Mouse (Mus musculus) leukemia stem cell, adult 10-12 weeks (primary cell): Measurements from ENCODE around the gene Klc2. TPM values are rescaled to one million over a fixed set of nuclear protein-coding genes. Genes with fewer than 3 reads are reported as not detected.

Source experiments
- polyA plus RNA-seq: library from polyadenylated mRNA; stranded (reverse); fragments of >175 nt; gene quantifications from 2 replicates; pipeline ENCODE4 v1.2.3, GENCODE M21; 2012; ENCODE audit warnings: low replicate concordance

The Klc2 gene
- polyA plus RNA-seq = 18.0 and 32.6 TPM in 2 replicates

GRCm38 (mm10) chr19:5118384-5118698 lies at the start of gene Klc2:
Klc2 (minus strand) TSS chr19:5118560.

GRCm38 (mm10) chr19:5106731-5107191 lies 11.6 kb downstream of the Klc2 start, which contains the start of gene Rab1b:
Rab1b (minus strand) TSS chr19:5107072.

DNA sequence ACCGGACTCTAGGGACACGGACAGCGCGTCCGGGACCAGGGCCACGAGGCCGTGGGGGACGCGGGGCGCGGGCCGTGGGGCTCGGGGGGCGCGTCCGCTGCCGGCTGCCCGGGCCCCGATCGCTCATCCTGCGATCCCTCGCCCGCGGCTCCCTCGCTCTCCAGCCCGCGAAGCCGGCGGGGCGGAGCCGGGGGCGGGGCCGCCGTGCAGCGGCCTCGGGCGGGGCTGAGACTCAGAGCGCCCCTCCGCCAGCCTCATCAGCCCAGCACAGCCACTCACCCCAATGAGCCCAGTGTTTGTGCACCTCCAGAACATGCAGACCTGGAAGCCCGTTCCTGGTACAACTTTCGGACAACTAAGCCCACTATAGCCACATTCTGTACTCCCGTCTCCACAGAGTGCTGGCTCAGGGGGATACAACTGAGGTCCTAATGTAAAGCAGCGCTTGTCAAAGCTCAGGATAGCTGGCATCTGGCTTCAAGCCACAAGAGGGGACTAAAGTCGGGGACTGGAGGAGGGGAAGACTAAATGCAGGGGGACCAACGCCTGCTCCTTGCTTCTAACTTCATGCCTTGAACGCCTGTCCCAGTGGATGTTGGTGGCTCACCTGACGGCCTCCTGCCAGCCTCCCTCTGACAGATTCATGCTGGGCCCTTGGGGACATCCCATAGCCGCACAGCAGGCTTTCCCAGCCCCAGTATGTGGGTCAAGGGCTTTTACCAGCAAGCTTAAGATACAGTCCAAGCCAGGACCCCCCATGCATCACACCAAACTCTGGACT lies 19.8 kb downstream of the Klc2 start, which contains the start of gene Cnih2:
Gene Cnih2 (minus strand): TSS at position 159 of the 781 bp plus-strand sequence.

DNA sequence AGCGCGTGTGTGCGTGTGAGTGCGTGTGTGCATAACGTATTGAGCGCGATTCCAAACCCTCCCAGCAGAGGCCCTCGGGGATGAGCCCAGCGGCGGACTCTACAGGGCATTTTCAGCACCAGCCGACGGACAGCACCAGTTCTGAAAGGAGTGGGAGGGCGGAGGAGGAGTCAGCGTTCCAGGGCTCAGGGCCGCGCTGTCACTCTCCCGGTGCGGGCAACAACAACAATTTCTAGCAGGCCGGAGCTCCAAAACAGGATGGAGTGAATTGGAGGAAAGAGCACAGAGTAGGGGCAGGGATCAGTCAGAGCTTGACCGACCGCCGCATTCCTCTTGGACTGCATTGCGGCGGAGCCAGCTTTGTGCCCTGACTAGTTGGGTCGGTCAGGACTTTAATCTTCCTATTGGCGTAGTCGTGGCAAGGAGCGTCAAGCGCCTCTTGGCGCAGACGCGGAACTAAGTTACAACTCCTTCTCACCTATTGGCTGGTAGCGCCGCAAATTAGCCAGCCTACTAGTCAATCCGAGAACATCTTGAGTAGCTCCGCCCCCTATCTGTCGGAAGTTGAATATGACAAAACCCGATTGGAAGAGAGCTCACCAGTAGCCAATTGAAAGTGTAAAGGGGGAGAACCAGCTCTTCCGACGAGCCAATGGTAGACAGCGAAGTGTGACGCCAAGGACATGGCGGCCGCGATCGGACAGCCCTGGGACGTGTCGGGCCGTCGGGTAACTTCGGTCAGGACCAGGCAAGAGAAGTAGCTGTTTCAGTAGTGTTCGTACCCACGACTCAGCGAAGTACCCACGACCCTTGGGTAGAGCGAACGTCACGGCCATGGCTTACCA lies 30.3 kb downstream of the Klc2 start, which contains the start of gene Yif1a:
Gene Yif1a (plus strand): TSS at position 655 of the 845 bp plus-strand sequence.

DNA sequence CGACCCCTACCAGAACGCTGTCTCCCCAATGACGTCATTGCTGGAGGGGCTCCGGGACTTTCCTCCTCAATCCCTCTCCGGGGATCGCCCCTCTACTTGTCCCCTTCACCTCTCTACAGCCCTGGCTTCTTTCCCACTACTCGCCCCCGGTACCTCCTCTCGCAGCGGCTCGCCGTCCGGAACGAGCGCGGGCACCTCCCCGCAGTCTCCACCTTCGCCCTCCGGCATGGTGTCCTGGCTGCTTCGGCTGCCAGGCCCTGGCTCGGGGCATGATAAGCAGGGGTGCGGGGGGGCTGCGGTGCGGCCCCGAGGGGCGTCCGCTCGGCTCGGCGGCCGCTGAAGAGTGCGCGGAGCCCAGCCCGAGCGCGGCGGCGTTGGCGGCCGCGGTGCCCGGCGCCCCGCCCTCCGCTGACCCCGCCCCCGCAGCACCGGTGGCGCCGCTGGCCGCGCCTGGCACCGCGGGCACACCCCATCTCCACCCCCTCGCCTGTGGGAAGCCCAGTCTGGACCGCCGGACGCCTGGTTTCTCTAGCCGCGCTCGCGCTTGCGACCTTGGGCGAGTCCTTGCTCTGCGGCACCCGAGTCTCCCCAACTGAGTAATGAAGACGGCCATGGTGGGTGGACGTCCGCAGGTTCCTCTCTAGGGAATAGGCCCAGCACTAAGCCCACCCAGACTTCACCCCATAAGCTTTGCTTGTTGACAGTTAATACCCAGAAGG lies 33.1 kb downstream of the Klc2 start, which contains the start of gene Tmem151a:
Gene Tmem151a (minus strand): TSS at position 387 of the 719 bp plus-strand sequence.

DNA sequence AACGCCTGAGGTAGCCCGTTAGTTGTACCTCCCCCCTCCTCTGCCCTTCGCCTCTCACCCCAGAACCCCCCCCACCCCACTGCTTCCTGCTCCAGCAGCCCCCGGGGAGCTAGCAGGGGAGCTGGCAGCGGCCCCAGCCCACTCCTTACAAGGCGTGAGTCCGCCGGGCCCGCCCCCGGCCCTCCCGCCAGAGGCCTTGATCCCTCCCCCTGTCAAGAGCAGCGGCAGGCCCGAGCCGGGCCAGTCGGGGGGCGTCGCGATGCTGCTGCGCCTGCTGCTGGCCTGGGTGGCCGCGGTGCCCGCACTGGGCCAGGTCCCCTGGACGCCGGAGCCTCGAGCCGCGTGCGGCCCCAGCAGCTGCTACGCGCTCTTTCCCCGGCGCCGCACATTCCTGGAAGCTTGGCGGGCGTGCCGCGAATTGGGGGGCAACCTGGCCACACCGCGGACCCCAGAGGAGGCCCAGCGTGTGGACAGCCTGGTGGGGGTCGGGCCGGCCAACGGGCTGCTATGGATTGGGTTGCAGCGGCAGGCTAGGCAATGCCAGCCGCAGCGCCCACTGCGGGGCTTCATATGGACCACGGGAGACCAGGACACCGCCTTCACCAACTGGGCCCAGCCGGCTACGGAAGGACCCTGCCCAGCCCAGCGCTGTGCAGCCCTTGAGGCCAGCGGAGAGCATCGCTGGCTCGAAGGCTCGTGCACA lies 50.3 kb downstream of the Klc2 start, which contains the start of gene Cd248:
Gene Cd248 (plus strand): TSS at position 212 of the 703 bp plus-strand sequence.

Other genes starting within 250 kb of the Klc2 start
- 0.37 and 0.66 TPM in 2 replicates for gene Actn3, start 240.7 kb downstream of the Klc2 start, polyA plus RNA-seq
- gene Zdhhc24, start 239.9 kb downstream of the Klc2 start, polyA plus RNA-seq = 5.1 and 6.1 TPM in 2 replicates
- gene Bbs1, start 211.9 kb downstream of the Klc2 start, polyA plus RNA-seq = 4.4 and 8.3 TPM in 2 replicates
- gene Dpp3, start 190.3 kb downstream of the Klc2 start, polyA plus RNA-seq = 49.7 and 54.1 TPM in 2 replicates
- 0.11 and 0.36 TPM in 2 replicates for gene Peli3, start 175.4 kb downstream of the Klc2 start, polyA plus RNA-seq
- 41.9 and 74.6 TPM in 2 replicates for gene Mrpl11, start 156.4 kb downstream of the Klc2 start, polyA plus RNA-seq
- gene Npas4, start 128.2 kb downstream of the Klc2 start, polyA plus RNA-seq = 0.14 and 0.37 TPM in 2 replicates
- 3.2 and 6.6 TPM in 2 replicates for gene Slc29a2, start 94.7 kb downstream of the Klc2 start, polyA plus RNA-seq
- 6.5 TPM in 2 replicates for gene B4gat1, start 79.7 kb downstream of the Klc2 start, polyA plus RNA-seq
- gene AC124502.3, start 79.7 kb downstream of the Klc2 start, polyA plus RNA-seq = not detected in 2 replicates
- gene Brms1, start 77.2 kb downstream of the Klc2 start, polyA plus RNA-seq = 29.9 and 97.0 TPM in 2 replicates
- 0.43 and 0.90 TPM in 2 replicates for gene Rin1, start 68.1 kb downstream of the Klc2 start, polyA plus RNA-seq
- 4.3 and 7.0 TPM in 2 replicates for gene Cd248, start 50.5 kb downstream of the Klc2 start, polyA plus RNA-seq
- gene Tmem151a, start 33.0 kb downstream of the Klc2 start, polyA plus RNA-seq = 0.09 and 1.3 TPM in 2 replicates
- 12.3 and 39.3 TPM in 2 replicates for gene Yif1a, start 30.0 kb downstream of the Klc2 start, polyA plus RNA-seq
- 2.3 and 6.4 TPM in 2 replicates for gene Cnih2, start 20.0 kb downstream of the Klc2 start, polyA plus RNA-seq
- gene Rab1b, start 11.5 kb downstream of the Klc2 start, polyA plus RNA-seq = 269 and 344 TPM in 2 replicates
- 116 and 125 TPM in 2 replicates for gene Pacs1, start 154.6 kb upstream of the Klc2 start, polyA plus RNA-seq
- 314 and 709 TPM in 2 replicates for gene Sf3b2, start 176.9 kb upstream of the Klc2 start, polyA plus RNA-seq
- 0.16 and 0.23 TPM in 2 replicates for gene Gal3st3, start 179.8 kb upstream of the Klc2 start, polyA plus RNA-seq
- not detected in 2 replicates for gene Catsper1, start 217.2 kb upstream of the Klc2 start, polyA plus RNA-seq
- gene Cst6, start 231.0 kb upstream of the Klc2 start, polyA plus RNA-seq = not detected in 2 replicates
- 27.6 and 41.9 TPM in 2 replicates for gene Eif1ad, start 248.2 kb upstream of the Klc2 start, polyA plus RNA-seq
- gene Banf1, start 248.6 kb upstream of the Klc2 start, polyA plus RNA-seq = 57.6 and 104 TPM in 2 replicates